Mouse (Mus musculus) kidney, postnatal 14 days (tissue): ENCODE data around the gene Gins2.

ENCODE experiments used
- DNase-seq: peaks from one replicate; pipeline ENCODE4 v3.0.0; 2022; ENCODE audit warnings: mixed read lengths

Gene Gins2

DNA sequence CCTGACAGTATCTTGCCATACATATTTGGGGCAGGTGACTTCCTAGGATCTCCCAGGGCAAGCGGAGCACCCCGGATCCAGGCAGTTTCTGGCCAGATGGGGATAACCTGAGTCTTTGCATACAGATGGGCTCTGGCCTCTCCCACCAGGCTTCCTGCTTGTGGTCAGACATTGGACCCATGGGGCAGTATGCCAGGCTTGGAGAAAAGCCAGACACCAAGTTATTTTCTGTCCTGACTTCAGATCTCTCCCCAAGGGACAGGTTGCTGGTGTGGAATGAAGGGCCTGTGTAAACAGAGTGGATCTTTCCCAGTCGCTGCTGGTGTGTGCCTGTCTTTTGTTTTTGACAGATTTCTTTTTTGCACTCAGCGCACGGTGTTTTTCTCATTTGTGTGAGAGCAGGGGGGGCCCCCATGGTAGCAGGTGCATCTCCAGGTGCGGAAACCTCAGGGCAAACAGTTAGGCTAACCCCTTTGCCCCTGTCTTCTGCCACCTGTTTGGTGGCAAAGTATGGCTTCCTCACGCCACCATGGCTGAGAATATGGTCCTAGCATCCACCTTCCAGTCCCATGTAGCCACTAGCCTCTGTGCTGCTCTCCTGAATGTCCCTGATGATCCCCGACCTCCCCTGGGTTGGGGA is 45.6 kb downstream of the Gins2 start:
- peak; percentile 93 for DNase-seq

DNA sequence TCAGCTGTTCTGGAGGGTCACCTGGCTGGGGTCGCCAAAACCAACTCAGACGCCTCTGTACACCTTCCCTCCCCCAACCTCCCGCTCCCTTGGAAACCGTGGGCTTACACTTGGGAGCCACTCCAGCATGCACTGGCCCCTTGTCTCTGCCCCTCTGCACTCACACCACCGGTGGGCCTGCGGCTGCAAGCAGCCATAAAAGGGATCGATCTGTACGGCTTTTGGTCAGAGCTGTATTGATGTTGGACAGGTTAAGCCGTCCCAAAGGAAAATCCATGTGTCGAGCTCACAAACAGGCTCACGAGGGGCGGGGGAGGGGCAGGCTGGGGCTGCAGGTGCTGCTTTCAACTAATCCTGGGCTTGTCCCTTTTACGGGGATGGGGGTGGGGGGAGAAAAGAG is 46.1 kb downstream of the Gins2 start:
- no peak for DNase-seq

DNA sequence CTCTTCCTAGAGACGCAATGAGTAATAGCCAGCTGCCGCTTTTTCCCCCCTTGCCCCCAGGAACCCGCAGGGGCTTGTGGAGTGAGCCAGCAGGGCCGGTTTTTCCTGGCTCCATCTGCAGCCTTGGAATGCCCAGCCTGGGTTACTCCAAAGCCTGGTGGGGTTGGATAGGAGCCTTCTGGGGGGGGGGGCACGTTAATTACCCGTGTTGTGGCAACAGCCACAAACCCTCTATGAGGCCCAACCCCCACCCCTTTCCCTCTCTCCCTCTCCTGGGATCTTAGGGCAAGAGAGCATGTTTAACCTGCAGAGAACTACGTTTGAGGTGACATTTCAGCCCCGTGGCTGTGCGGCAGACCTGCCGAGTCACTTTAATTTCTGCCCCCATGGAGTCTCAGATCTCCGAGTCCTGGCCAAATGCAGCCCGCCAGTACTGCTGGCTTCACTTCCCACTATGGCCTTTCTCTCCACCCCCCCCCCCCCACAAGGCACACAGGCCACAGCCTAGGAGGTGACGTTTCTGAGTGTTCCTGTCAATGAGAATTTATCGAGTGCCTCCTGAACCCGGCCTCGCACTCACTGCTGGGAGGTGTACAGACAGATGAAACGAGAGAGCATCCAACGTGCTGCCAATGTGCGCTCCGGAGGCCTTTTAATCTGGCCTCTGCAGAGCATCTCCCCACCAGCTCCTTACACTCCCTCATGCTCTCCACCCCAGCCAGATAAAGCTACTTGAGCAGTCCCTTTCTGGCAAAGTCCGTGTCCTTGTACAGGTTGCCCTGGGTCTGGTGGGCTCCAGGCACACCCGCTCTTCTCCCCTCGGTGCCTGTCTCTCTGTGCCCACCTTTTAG is 49.1 kb downstream of the Gins2 start:
- DNase-seq = peak; percentile 58

DNA sequence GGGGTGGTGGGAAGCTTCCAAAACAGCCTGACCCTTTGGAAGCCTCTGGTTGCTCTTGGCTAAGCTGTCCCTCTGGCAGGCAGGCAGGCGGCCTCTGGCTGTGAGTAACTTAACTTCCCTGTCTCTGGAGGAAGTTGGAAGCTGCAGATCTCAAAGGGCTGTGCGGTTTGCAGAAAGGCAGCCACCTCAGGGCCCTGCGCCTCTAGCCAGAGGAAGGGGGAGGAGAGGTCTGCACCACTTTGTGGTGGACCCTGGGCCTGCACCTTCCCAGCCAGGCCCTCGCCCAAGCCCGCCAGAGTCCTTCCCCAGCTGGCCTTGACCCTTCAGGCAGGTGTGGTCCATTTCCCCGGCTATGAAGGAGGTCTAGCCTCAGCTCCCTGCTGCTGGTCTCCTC is 49.7 kb downstream of the Gins2 start:
- DNase-seq = no peak

DNA sequence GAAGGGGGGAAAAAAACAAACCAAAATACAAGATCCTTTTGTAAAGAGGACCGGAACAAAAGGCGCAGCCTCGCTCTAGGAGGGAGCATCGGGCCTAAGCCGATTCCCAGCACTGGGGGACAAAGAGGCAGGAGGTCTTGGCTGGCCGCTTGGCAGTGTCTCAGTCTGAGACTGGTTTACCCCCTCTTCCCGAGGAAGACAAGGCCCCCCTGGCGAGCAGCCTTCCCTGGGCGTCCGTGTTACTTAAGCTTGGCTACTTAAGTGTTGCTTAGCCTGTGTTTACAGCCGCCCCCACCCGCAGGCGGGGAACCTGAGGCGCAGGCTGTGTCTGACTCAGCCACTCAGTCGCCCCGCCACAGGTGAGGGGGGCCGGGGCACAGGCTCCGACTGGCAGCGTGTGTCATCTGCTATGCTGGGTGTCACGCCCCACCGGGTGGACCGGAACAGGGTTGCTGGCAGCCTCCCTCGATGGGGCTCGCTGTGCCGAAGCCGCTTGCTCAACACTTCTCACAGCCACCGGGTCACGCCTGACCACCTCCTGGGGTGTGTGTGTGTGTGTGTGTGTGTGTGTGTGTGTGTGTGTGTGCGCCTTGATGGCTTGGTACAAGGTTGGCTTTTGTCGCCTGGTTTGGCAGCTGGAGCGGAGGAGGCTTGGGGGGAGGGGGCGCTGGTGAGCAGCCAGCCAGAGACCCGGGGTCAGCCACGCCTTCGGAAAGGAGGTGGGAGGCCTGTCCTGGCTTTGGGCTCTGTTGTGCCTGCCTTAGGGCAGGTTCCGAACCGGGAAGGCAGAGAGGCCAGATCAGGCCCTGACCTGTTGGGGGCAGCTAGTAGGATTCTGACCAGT is 50.5 kb downstream of the Gins2 start:
- DNase-seq = peak; percentile 92

DNA sequence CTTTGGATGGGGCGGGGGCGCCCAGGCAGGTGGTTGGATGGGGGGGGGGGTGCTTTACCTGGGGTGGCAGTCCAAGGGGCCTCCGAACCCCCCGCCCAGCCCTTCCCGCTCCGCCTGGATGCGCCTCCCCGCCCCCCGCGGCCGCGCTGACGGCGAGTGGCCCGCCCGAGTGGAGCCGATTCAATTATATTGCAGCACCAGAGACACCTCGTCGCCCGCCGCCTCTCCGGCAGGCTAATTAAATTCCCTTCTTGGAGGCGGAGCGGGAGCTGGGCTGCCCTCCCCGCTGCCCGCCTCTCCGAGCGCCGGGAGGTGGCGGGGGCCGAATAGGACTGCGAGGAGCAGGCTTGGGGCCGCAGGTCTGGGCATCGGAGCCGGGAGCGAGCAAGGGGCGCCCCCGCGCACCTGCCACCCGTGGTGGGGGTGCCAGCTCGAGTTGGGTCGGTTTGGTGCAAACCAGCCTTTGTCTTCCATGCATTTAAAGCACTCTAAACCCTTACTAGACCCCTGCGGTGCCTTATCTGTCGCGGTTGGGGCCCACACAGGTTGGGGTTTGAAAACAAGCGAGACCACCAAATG is 51.2 kb downstream of the Gins2 start:
- peak; percentile 83 for DNase-seq

DNA sequence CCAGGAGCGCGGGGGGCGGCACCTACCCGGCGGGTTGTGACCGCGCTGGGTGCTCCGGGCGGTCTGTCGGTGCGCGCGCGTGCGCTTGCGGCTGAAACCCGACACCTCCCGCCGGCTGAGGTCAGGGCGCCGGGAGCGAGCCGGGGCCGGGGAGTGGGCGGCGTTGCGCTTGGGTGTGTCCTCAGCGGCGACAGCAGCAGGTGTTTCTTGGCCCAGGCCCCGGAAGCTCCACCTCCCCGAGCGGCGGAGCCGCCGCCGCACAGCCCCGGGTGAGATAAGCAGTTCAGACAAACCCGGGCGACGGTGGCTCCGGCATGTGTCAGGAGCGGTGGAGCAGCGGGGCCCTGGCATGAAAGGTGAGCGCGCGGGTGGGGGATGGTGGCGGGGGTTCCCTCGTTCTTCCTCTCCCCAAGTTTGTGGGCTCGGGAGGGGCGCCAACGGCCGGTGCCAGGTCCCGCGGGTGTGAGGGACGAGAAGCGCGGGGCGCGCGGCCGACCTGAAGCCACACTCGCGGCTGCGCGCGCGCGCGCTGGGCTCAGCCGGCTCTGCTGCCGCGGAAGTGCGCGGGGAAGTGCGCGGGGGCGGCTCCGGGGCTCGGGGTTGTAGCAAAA is 51.8 kb downstream of the Gins2 start:
- DNase-seq = peak; percentile 92

DNA sequence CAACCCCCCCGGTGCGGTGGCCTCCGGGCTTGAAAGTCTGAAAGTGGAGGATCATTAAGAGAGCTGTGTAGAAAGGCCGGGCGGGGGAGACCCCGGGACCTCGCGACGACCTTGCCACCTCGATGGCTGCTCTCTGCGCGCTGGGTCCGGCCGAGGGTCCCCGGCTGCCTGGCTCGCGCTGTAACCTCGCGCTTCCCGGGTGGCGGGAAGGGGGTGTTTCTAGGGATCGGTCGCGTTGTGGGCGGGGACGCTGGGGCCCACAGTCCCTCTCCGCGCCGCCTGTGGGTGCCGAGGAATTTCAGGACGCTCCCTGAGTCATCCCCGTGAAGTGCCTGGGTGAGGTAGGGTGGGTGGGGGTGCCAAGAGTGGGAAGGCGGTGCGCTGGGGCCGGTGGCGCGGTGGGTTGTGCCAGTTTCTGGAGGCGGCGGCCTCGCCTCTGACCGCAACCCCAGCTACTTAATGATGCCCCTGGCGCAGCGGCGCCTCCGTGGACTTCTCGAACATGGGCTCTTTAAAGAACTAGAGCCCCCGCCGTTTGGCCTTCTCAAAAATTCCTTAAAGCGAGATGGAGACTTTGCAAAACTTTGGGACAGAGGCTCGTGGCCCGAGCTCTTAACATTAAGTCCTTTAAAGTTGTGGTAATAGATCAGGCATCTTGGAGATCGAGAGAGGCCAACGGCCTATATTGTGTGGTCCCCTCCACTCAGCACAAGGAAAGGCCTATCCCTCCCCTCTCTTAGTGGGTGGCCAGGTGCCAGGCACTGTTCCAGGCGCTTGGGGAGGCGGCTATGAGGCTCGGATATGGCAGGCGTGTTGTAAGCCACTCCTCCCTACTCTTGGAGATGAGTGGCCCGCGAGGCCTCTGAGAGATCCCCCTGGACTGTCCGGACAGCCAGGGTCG is 52.5 kb downstream of the Gins2 start:
- no peak for DNase-seq

DNA sequence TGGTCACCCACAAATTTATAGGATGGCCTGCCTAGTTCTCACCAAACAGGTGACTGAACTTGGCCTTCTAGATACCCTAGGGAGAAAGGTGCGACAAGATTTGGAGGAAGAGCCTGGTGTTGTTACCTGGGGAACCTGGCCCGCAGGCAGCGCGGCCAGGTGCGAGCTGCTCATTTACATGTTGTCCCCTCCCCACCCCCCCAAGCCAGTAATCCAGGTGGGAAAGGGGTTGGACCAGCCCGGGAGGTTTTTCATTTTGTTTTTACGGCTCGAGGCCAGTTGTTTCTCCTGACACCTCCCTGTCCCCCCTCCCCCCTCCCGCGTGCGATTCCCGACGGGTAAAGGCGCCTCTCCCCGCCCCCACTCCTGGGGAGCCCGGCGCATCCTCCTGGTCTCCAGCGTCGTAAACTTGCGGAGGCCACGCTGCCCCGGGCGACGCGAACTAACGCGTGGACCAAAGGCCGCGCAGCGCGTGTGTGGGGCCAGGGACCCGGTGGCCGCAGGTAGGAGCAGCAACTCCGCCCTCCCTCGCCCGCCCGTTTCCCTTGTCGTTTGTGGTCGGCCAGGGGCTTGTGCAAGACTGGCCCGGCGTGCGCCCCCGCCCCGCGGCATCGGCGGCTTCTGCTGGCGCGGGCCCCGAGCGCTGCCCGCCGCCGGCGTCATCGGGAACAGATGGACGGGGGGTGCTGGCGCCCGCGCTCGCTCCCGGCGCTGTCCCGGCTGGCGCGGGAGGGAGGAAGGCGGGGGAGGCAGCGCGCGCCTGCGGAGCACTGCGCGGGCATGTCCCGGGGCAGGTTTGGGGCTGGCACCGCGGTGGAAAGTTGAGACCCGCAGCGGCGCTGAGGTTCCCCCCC is 53.4 kb downstream of the Gins2 start:
- peak; percentile 70 for DNase-seq

DNA sequence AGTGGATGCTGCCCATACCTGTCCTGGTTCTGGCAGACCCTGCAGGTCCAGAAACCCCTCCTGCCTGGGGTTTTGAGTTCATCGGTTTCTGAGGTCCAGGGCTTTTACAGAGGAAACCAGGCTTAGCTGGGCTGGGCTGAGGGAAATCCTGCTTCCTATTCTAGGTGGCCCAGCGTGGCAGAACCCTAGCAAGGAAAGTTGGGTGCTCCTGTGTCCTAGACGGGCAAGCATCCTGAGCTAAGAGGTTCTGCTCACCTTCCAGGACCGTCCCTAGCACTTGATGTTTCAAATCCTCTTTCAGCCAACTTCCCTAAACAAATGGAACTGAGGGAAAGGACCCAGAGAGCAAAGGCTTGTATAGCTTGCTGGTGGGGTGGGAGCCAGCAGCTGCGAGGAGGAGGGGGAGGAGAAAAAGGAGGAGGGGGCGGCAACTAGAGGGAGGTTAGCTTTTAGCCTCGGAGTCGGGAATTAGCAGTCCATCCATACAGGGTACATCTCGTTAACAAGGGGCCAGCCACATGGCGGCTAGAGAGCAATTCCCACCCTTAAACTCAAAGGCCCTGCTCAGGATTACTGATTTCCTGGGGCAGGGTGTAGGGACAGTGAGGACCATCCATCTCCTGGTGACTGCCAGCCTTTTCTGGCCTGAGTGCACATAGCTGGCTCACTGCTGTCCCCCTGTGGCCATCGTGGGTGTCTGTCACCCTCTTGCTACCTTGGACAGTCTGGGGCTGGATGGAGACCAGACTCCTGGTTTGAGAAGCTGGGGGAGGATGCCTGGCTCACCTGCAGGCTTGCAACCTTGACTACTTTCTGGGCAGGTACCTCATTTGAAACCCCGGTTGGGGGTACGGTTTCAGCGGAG is 54.4 kb downstream of the Gins2 start:
- DNase-seq = peak; percentile 90

DNA sequence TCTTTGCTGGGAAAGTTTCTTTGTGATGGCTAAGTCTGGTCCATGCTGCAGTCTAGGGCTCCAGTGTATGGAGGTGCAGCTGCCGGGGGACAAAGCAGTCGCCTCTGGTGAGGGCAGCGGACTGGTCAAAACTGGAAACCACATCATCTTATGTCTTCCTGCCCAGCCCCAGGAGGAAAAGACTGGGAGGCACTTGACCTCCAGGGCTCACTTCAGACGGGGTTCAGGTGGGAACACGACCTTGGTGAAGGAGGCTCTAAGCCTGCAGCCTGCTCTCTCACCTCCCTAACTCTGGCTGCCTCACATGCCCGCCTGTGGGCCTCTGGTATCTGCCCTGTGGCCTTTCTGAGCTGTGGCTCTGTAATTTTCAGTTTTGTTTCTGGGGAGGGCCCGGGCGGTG is 55.0 kb downstream of the Gins2 start:
- no peak for DNase-seq

DNA sequence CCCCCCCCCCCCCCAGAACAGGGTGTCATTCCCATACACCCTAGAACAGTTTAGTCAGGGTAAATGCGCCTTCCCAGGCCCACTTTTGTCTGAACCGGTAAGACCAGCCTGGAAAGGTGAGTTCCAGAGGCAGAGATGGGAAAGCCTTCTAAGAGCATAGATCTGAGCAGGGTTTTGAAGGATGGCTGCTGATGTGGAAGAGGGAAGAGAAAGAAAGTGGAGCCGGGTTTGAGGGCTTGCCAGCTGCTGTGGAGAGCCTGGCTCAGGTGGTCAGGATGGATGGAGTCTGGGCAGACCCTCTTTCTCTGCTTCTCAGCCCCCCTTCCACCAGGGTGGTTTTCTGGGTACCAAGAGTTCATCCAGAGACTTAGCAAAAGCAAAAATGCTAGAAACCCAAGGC is 55.7 kb downstream of the Gins2 start:
- no peak for DNase-seq

DNA sequence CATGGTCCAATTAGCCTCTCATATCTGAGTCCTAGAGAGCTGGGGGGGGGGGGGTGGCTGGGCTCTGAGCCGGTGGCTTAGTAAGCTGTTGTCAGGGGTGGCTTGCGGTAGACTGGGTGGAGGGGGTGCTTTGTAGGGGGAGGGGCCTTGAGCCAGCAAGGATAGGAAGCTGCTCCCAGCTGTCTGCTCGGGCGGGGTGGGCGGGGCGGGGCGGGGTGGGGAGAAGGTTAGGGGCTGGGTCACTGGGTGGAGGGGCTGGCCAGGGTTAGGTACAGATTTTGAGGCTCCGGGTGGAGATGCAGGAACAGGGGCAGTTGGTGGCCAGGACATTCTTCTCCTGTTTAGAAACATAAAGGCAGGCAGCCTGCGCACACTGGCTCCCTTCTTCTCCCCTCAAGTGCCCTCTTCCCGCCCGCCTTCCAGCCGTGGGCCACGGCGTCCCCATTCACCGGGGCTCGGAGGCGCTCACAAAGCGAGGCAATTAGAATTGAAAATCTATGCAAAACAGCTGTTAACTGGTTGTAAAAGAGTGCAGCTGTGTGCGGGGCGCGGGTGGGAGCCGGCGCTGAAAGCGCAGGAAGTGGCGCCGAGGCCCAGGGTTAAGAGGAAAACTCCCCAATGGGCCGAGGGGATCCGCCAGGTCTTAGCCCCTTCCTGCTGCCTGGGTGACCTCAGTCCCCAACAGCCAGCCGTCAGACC is 56.4 kb downstream of the Gins2 start:
- DNase-seq = no peak

DNA sequence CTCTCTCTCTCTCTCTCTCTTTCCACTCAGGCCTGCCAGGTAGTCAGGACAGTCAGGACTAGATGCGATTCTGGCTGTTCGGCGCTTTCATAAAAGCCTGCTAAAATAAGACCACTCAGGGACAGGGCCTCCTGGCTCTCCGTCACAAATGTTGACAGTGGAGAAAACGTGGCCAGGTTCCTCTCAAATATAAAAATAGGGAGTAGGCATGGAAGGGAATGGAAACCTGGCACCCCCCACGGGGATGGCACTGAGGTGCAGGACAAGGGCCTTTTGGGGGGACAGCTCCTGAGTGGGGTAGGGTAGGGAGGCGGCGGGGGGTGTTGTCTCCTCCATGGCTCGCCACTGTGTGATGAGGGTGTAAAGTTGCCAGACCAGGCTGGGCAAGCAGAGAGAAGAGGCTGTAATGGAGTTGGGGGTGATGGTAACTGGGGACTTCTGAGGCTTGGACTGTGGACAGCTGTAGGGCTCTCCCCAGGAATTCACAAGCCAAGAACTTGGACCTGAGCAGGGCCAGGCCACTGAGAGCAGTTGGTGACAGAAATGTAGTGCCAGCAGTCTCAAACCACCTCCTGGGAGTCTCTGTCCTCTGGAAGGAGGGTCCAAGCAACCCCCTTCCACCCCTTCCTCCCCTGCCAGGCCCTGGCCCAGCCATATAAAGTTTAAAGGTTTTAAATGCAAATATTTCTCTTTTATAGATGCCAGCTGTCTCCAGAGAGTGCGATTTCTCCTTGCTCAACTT is 57.2 kb downstream of the Gins2 start:
- DNase-seq = no peak

DNA sequence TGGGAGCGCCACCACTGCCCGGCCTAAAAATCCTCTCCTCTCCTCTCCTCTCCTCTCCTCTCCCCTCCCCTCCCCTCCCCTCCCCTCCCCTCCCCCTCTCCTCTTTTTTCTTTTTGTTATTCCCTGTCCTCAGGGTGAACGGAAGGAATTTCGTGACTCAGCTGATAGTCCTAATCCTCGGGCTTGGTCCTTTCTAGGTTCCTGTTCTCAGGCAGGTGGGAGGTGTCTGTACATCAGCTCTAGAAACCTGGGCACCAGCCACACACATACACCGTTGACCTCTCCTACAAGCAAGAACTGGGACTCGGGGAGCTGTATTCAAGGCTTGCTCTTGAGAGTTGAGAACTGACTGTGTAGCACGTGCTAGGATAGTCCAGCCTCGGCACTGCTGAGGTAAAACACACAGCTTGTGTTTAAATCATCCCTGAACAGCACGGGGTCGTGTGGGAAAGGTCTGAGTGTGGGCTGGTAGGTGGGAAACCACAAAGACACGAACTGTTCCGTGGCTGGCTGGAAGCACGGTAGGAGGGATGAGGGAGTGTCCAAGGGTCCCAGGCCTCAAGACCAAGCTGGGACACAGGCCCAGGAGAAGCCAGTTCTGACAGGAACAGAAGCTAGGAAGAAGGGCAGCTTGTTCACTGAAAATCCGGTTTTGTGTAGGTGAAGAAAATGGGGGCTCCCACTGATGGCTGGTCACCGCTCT is 58.0 kb downstream of the Gins2 start:
- DNase-seq = no peak

DNA sequence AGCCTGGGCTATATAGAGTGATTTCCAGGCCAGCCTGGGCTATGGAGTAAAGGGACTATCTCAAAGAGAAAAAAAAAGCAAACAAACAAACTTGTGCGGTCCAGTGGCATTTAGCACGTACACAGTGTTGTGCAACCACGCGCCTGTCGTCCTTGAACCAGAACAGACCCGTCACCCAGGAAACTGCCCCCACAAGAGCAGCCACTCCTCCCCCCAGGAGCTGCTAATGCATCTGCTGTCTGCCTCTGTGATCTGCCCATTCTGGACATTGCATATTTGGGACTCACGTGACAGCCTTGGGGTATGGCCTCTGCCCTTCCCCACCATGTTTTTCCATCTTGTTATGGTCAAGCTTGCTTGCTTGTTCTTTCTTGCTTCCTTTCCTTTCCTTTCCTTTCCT is 59.9 kb downstream of the Gins2 start:
- no peak for DNase-seq
